Mouse (Mus musculus) MEL (cell line): ENCODE measurements around the gene Rcsd1. TPM values are rescaled to one million over a fixed set of nuclear protein-coding genes. Genes with fewer than 3 reads are reported as not detected.

Experiments
- DNase-seq: peaks from one replicate; pipeline ENCODE4 v3.0.0; 2011; ENCODE audit warnings: low read depth, low spot score
- H3K27ac ChIP-seq: 2 replicates; pipeline ENCODE4 v1.5.1; 2012; ENCODE audit warnings: low read depth, mild to moderate bottlenecking, control low read depth, low read length, moderate library complexity; ENCODE audit not compliant: control insufficient read depth
- H3K27me3 ChIP-seq, 2 experiments: fragments of 150-350 bp in 1 of 2; sonication (generic) in 1 of 2; 2 replicates each; pipeline ENCODE4 v1.6.1; 2012; ENCODE audit warnings: low read length in 2 of 2, mild to moderate bottlenecking in 2 of 2, improper control_type of control experiment in 1 of 2, moderate library complexity in 1 of 2; ENCODE audit not compliant: insufficient read depth in 2 of 2, control insufficient read depth in 1 of 2
- H3K36me3 ChIP-seq, 2 experiments: 2 replicates each; pipeline ENCODE4 v1.6.1; 2012 to 2014; ENCODE audit warnings: low read length in 2 of 2, improper control_type of control experiment in 1 of 2, inconsistent platforms in 1 of 2, mild to moderate bottlenecking in 1 of 2; ENCODE audit not compliant: insufficient read depth in 2 of 2, control insufficient read depth in 1 of 2
- H3K4me1 ChIP-seq, 2 experiments: fragments of 150-350 bp in 1 of 2; sonication (generic) in 1 of 2; 2 replicates each; pipeline ENCODE4 v1.6.1; 2012; ENCODE audit warnings: low read length in 2 of 2, improper control_type of control experiment in 1 of 2, mild to moderate bottlenecking in 1 of 2; ENCODE audit not compliant: insufficient read depth in 2 of 2, control insufficient read depth in 1 of 2
- H3K4me3 ChIP-seq, 2 experiments: fragments of 150-350 bp in 1 of 2; sonication (generic) in 1 of 2; 2 replicates each; pipeline ENCODE4 v1.5.1; 2012; ENCODE audit warnings: low read depth in 2 of 2, low read length in 2 of 2, mild to moderate bottlenecking in 2 of 2, moderate library complexity in 2 of 2, control low read depth in 1 of 2, improper control_type of control experiment in 1 of 2; ENCODE audit not compliant: control insufficient read depth in 1 of 2, insufficient read depth in 1 of 2
- H3K79me2 ChIP-seq: 2 replicates; pipeline ENCODE4 v1.6.1; 2012; ENCODE audit warnings: mild to moderate bottlenecking, low read length, moderate library complexity; ENCODE audit not compliant: control insufficient read depth, poor library complexity, insufficient read depth
- H3K9ac ChIP-seq: 2 replicates; pipeline ENCODE4 v1.6.1; 2012; ENCODE audit warnings: low read depth, mild to moderate bottlenecking, control low read depth, low read length, moderate library complexity; ENCODE audit not compliant: control insufficient read depth, poor library complexity, severe bottlenecking
- H3K9me3 ChIP-seq: fragments of 150-350 bp; sonication (generic); replicated peaks from 2 replicates; pipeline ENCODE4 v1.6.1; 2012; ENCODE audit warnings: mild to moderate bottlenecking, low read length, improper control_type of control experiment, moderate library complexity; ENCODE audit not compliant: insufficient read depth
- BHLHE40 ChIP-seq: IDR thresholded peaks from 2 replicates; pipeline ENCODE4 v1.6.1; 2012; ENCODE audit warnings: low read depth, mild to moderate bottlenecking, inconsistent platforms, low read length, improper control_type of control experiment, borderline replicate concordance
- CHD1 ChIP-seq: IDR thresholded peaks from 2 replicates; pipeline ENCODE4 v1.6.1; 2012; ENCODE audit warnings: low read depth, mild to moderate bottlenecking, inconsistent platforms, low read length, improper control_type of control experiment
- CHD2 ChIP-seq: IDR thresholded peaks from 2 replicates; pipeline ENCODE4 v1.6.1; 2011; ENCODE audit warnings: low read length, improper control_type of control experiment
- CTCF ChIP-seq, 3 experiments: IDR thresholded peaks in 2 of 3; conservative IDR thresholded peaks in 1 of 3; 2 replicates each; pipeline ENCODE4 v1.5.1; 2011 to 2012; ENCODE audit warnings: low read length in 3 of 3, low read depth in 2 of 3, mild to moderate bottlenecking in 2 of 3, improper control_type of control experiment in 1 of 3, inconsistent platforms in 1 of 3, mixed read lengths in 1 of 3, moderate library complexity in 1 of 3; ENCODE audit not compliant: control insufficient read depth in 1 of 3, insufficient read depth in 1 of 3, poor library complexity in 1 of 3, severe bottlenecking in 1 of 3
- ELF1 ChIP-seq: IDR thresholded peaks from 2 replicates; pipeline ENCODE4 v1.6.1; 2014; ENCODE audit warnings: low read depth, mild to moderate bottlenecking, inconsistent platforms, low read length, improper control_type of control experiment, moderate library complexity
- EP300 ChIP-seq, 2 experiments: IDR thresholded peaks; 2 replicates each; pipeline ENCODE4 v1.6.1; 2011; ENCODE audit warnings: improper control_type of control experiment in 2 of 2, low read length in 2 of 2, low read depth in 1 of 2, mild to moderate bottlenecking in 1 of 2
- ETS1 ChIP-seq: IDR thresholded peaks from 2 replicates; pipeline ENCODE4 v1.6.1; 2012; ENCODE audit warnings: low read depth, mild to moderate bottlenecking, inconsistent platforms, low read length, improper control_type of control experiment, moderate library complexity
- GABPA ChIP-seq: IDR thresholded peaks from 2 replicates; pipeline ENCODE4 v1.6.1; 2012; ENCODE audit warnings: low read depth, mild to moderate bottlenecking, inconsistent platforms, low read length, improper control_type of control experiment, moderate library complexity
- GATA1 ChIP-seq: IDR thresholded peaks from 2 replicates; pipeline ENCODE4 v1.6.1; 2011; ENCODE audit warnings: low read depth, low read length, improper control_type of control experiment
- HCFC1 ChIP-seq: IDR thresholded peaks from 2 replicates; pipeline ENCODE4 v1.6.1; 2012; ENCODE audit warnings: low read depth, mild to moderate bottlenecking, inconsistent platforms, low read length, improper control_type of control experiment, moderate library complexity
- JUND ChIP-seq: IDR thresholded peaks from 2 replicates; pipeline ENCODE4 v1.6.1; 2011; ENCODE audit warnings: low read depth, mild to moderate bottlenecking, improper control_type of control experiment, low read length
- KAT2A ChIP-seq: conservative IDR thresholded peaks from 2 replicates; pipeline ENCODE4 v1.6.1; 2012; ENCODE audit warnings: low read depth, low read length, improper control_type of control experiment, inconsistent platforms
- MAFK ChIP-seq: IDR thresholded peaks from 2 replicates; pipeline ENCODE4 v1.6.1; 2011; ENCODE audit warnings: low read depth, mild to moderate bottlenecking, low read length, improper control_type of control experiment, borderline replicate concordance
- MAX ChIP-seq: IDR thresholded peaks from 2 replicates; pipeline ENCODE4 v1.6.1; 2011; ENCODE audit warnings: low read length, improper control_type of control experiment
- MAZ ChIP-seq: IDR thresholded peaks from 2 replicates; pipeline ENCODE4 v1.6.1; 2012; ENCODE audit warnings: low read depth, mild to moderate bottlenecking, inconsistent platforms, low read length, improper control_type of control experiment
- MEF2A ChIP-seq: IDR thresholded peaks from 2 replicates; pipeline ENCODE4 v1.6.1; 2014; ENCODE audit warnings: low read depth, mild to moderate bottlenecking, inconsistent platforms, low read length, improper control_type of control experiment; ENCODE audit not compliant: poor library complexity, insufficient replicate concordance, severe bottlenecking; ENCODE audit errors: extremely low read depth
- MXI1 ChIP-seq: IDR thresholded peaks from 2 replicates; pipeline ENCODE4 v1.6.1; 2011; ENCODE audit warnings: mild to moderate bottlenecking, low read depth, low read length, improper control_type of control experiment
- MYB ChIP-seq: IDR thresholded peaks from 2 replicates; pipeline ENCODE4 v1.6.1; 2011; ENCODE audit warnings: mild to moderate bottlenecking, low read depth, low read length, improper control_type of control experiment
- MYC ChIP-seq: IDR thresholded peaks from 2 replicates; pipeline ENCODE4 v1.6.1; 2011; ENCODE audit warnings: low read depth, mild to moderate bottlenecking, low read length, improper control_type of control experiment, moderate library complexity
- NELFE ChIP-seq: IDR thresholded peaks from 2 replicates; pipeline ENCODE4 v1.6.1; 2011; ENCODE audit warnings: low read depth, low read length, improper control_type of control experiment
- NRF1 ChIP-seq: IDR thresholded peaks from 2 replicates; pipeline ENCODE4 v1.6.1; 2014; ENCODE audit warnings: low read depth, mild to moderate bottlenecking, inconsistent platforms, low read length, improper control_type of control experiment, moderate library complexity; ENCODE audit not compliant: poor library complexity, insufficient read depth, severe bottlenecking
- POLR2A ChIP-seq, 2 experiments: IDR thresholded peaks; 2 replicates each; pipeline ENCODE4 v1.6.1; 2011 to 2012; ENCODE audit warnings: low read length in 2 of 2, mild to moderate bottlenecking in 2 of 2, control low read depth in 1 of 2, improper control_type of control experiment in 1 of 2, low read depth in 1 of 2, moderate library complexity in 1 of 2; ENCODE audit not compliant: control insufficient read depth in 1 of 2, insufficient read depth in 1 of 2, poor library complexity in 1 of 2
- POLR2AphosphoS2 ChIP-seq: IDR thresholded peaks from 2 replicates; pipeline ENCODE4 v1.6.1; 2011; ENCODE audit warnings: low read length, improper control_type of control experiment
- POLR2AphosphoS5 ChIP-seq: IDR thresholded peaks from 2 replicates; pipeline ENCODE4 v1.6.1; 2012; ENCODE audit warnings: low read depth, borderline replicate concordance, mild to moderate bottlenecking, inconsistent platforms, low read length, moderate library complexity, mixed read lengths
- RAD21 ChIP-seq: IDR thresholded peaks from 2 replicates; pipeline ENCODE4 v1.6.1; 2011; ENCODE audit warnings: mild to moderate bottlenecking, low read depth, low read length, improper control_type of control experiment
- RCOR1 ChIP-seq: IDR thresholded peaks from 2 replicates; pipeline ENCODE4 v1.6.1; 2012; ENCODE audit warnings: low read depth, mild to moderate bottlenecking, inconsistent platforms, low read length, improper control_type of control experiment
- SIN3A ChIP-seq: IDR thresholded peaks from 2 replicates; pipeline ENCODE4 v1.6.1; 2012; ENCODE audit warnings: low read length, improper control_type of control experiment, inconsistent platforms
- SMC3 ChIP-seq: IDR thresholded peaks from 2 replicates; pipeline ENCODE4 v1.6.1; 2011; ENCODE audit warnings: low read depth, low read length, improper control_type of control experiment
- TAL1 ChIP-seq: IDR thresholded peaks from 2 replicates; pipeline ENCODE4 v1.6.1; 2012; ENCODE audit warnings: mild to moderate bottlenecking, inconsistent platforms, low read length, moderate library complexity, mixed read lengths
- TBP ChIP-seq: IDR thresholded peaks from 2 replicates; pipeline ENCODE4 v1.8.0; 2011; ENCODE audit warnings: low read depth, low read length, improper control_type of control experiment
- TCF12 ChIP-seq: IDR thresholded peaks from 2 replicates; pipeline ENCODE4 v1.6.1; 2014; ENCODE audit warnings: low read depth, mild to moderate bottlenecking, inconsistent platforms, low read length, improper control_type of control experiment, moderate library complexity
- UBTF ChIP-seq: IDR thresholded peaks from 2 replicates; pipeline ENCODE4 v1.6.1; 2012; ENCODE audit warnings: low read depth, mild to moderate bottlenecking, inconsistent platforms, low read length, improper control_type of control experiment, moderate library complexity, borderline replicate concordance; ENCODE audit not compliant: insufficient read depth
- USF1 ChIP-seq: IDR thresholded peaks from 2 replicates; pipeline ENCODE4 v1.6.1; 2014; ENCODE audit warnings: low read depth, mild to moderate bottlenecking, inconsistent platforms, low read length, improper control_type of control experiment, moderate library complexity
- USF2 ChIP-seq, 2 experiments: IDR thresholded peaks; 2 replicates each; pipeline ENCODE4 v1.6.1; 2011 to 2012; ENCODE audit warnings: improper control_type of control experiment in 2 of 2, low read length in 2 of 2, borderline replicate concordance in 1 of 2, inconsistent platforms in 1 of 2, low read depth in 1 of 2, mild to moderate bottlenecking in 1 of 2; ENCODE audit not compliant: insufficient read depth in 1 of 2
- ZC3H11A ChIP-seq: IDR thresholded peaks from 2 replicates; pipeline ENCODE4 v1.6.1; 2012; ENCODE audit warnings: low read depth, mild to moderate bottlenecking, inconsistent platforms, low read length, improper control_type of control experiment
- ZMIZ1 ChIP-seq: IDR thresholded peaks from 2 replicates; pipeline ENCODE4 v1.6.1; 2012; ENCODE audit warnings: low read depth, mild to moderate bottlenecking, inconsistent platforms, low read length, improper control_type of control experiment, moderate library complexity
- ZNF384 ChIP-seq: IDR thresholded peaks from 2 replicates; pipeline ENCODE4 v1.6.1; 2012; ENCODE audit warnings: low read depth, mild to moderate bottlenecking, inconsistent platforms, low read length, improper control_type of control experiment
- polyA plus RNA-seq, 2 experiments: library from polyadenylated mRNA; stranded (reverse) in 1 of 2; unstranded in 1 of 2; fragments of >175 nt in 1 of 2; fragments of >200 nt in 1 of 2; gene quantifications; 2 replicates each; pipeline versions ENCODE4 v1.2.1 to v1.2.4; 2012; ENCODE audit warnings: low replicate concordance in 2 of 2, low read depth in 1 of 2; ENCODE audit not compliant: insufficient read length in 2 of 2, insufficient read depth in 1 of 2, missing spikeins in 1 of 2
- total RNA-seq: library from RNA; depleted of rRNA; stranded (reverse); fragments of 300-350 nt; gene quantifications from 2 replicates; pipeline ENCODE4 v1.2.3, GENCODE M21; 2012

The Rcsd1 gene
- total and polyA plus RNA-seq, 3 experiments: 19.0 to 38.0 TPM; not detected in 1

DNA sequence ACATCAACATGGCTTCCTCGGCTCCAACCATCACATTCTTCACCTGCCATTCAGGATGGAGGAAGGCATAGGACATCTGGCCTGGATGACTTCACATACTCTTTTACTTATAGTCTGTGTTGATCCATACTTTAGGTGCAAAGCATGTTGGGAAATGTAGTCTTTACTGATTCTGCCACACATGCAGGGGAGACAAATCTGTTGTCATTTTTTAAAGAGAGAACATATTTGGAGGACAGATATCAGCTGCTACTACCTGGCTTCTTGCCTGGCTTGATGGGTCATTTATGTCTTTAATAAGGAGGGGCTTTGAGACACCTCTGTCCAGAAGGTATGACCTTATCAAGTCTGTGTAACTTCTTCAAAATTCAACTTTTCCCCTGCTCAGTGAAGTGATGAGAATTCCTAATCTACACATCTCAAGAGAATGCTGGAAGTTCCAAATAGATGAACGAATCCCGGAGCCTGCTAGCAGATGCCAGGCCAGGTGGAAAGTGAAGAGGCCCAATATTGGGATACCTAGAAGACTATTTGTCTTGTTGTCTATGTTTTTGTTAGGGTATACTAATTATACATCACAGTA lies 18.6 kb upstream of the Rcsd1 start:
- no peak overlapping the region for H3K9ac ChIP-seq
- peaks cover 0 to 2% of the 10 kb centered on the region in 2 experiments; a peak in 2 of 4 replicates for H3K36me3 ChIP-seq
- peaks cover 2 to 16% of the 10 kb centered on the region in 2 experiments for H3K4me1 ChIP-seq
- H3K27me3 ChIP-seq: no peaks in the 10 kb centered on the region
- no peaks in the 10 kb centered on the region for H3K79me2 ChIP-seq
- no peak overlapping the region for H3K27ac ChIP-seq
- no peak overlapping the region for H3K4me3 ChIP-seq
- H3K9me3 ChIP-seq: no peaks in the 10 kb centered on the region
- DNase-seq: peak; percentile 61
- no peak for TF ChIP-seq UBTF
- no peak for TF ChIP-seq MYB
- TF ChIP-seq MEF2A: no peak
- no peak for TF ChIP-seq BHLHE40
- TF ChIP-seq RCOR1: peak; percentile 63
- no peak; the same call in 1 of the 2 replicates for TF ChIP-seq KAT2A
- TF ChIP-seq EP300 (IDR thresholded peaks at IDR 0.05; ENCODE audit: low read depth in 1 of 2, low read length in 2 of 2): peak; percentile 36 to 70; a peak in 3 of 4 replicates
- peak; percentile 86 for TF ChIP-seq HCFC1
- no peak for TF ChIP-seq MYC
- TF ChIP-seq ETS1: peak; percentile 76
- TF ChIP-seq MAZ: no peak
- TF ChIP-seq JUND: no peak
- no peak for TF ChIP-seq POLR2AphosphoS5
- no peak for TF ChIP-seq USF1
- no peak for TF ChIP-seq ZMIZ1
- no peak for TF ChIP-seq RAD21
- TF ChIP-seq MAFK: no peak
- no peak for TF ChIP-seq NRF1
- TF ChIP-seq POLR2A (IDR thresholded peaks at IDR 0.05; ENCODE audit: control insufficient read depth in 1 of 2, insufficient read depth in 1 of 2, low read depth in 1 of 2, low read length in 2 of 2, poor library complexity in 1 of 2): no peak
- TF ChIP-seq GATA1: peak; percentile 52
- TF ChIP-seq POLR2AphosphoS2: no peak
- TF ChIP-seq CHD2: no peak
- TF ChIP-seq MAX: 0 out of 2 replicates have a peak, but pooled peaks have one; percentile 19
- no peak for TF ChIP-seq NELFE
- TF ChIP-seq TBP: no peak
- no peak for TF ChIP-seq CTCF (IDR thresholded peaks at IDR 0.05 in 2 of 3, conservative IDR thresholded peaks at IDR 0.05 in 1 of 3; ENCODE audit: control insufficient read depth in 1 of 3, insufficient read depth in 1 of 3, low read depth in 2 of 3, low read length in 3 of 3, poor library complexity in 1 of 3, severe bottlenecking in 1 of 3)
- TF ChIP-seq ZC3H11A: no peak
- TF ChIP-seq SIN3A: peak; percentile 51; the same call in 1 of the 2 replicates
- no peak for TF ChIP-seq ZNF384
- TF ChIP-seq TCF12: no peak
- no peak for TF ChIP-seq GABPA
- TF ChIP-seq USF2 (IDR thresholded peaks at IDR 0.05; ENCODE audit: borderline replicate concordance in 1 of 2, insufficient read depth in 1 of 2, low read depth in 1 of 2, low read length in 2 of 2): no peak
- TF ChIP-seq CHD1: no peak
- TF ChIP-seq MXI1: 0 out of 2 replicates have a peak, but pooled peaks have one; percentile 33
- TF ChIP-seq SMC3: no peak
- TF ChIP-seq TAL1: no peak
- TF ChIP-seq ELF1: no peak
